Mouse (Mus musculus) intestine, embryonic 16.5 days (tissue): ENCODE measurements around the gene Fam234b. TPM values are rescaled to one million over a fixed set of nuclear protein-coding genes. Genes with fewer than 3 reads are reported as not detected.

ENCODE experiments used
- ATAC-seq: fragments of 200-750 bp; cut with Nextera tagmentation; 2 replicates; pipeline ENCODE4 v1.8.0; 2017; ENCODE audit warnings: moderate TSS enrichment, moderate library complexity
- H3K27ac ChIP-seq: fragments of 300-500 bp; sonication (generic); 2 replicates; pipeline ENCODE4 v1.5.1; 2014; ENCODE audit warnings: mild to moderate bottlenecking, low read length
- H3K27me3 ChIP-seq: fragments of 300-500 bp; sonication (generic); replicated peaks from 2 replicates; pipeline ENCODE4 v1.6.1; 2014; ENCODE audit warnings: low read length, control low read depth, mixed read lengths; ENCODE audit not compliant: control insufficient read depth, insufficient read depth
- H3K36me3 ChIP-seq: fragments of 300-500 bp; sonication (generic); 2 replicates; pipeline ENCODE4 v1.6.1; 2014; ENCODE audit warnings: low read length, control low read depth; ENCODE audit not compliant: control insufficient read depth, insufficient read depth
- H3K4me1 ChIP-seq: fragments of 300-500 bp; sonication (generic); 2 replicates; pipeline ENCODE4 v1.6.1; 2014; ENCODE audit warnings: low read length, control low read depth, mixed read lengths; ENCODE audit not compliant: control insufficient read depth, insufficient read depth
- H3K4me2 ChIP-seq: fragments of 300-500 bp; sonication (generic); 2 replicates; pipeline ENCODE4 v1.6.1; 2014; ENCODE audit warnings: low read depth, low read length, control low read depth
- H3K4me3 ChIP-seq: fragments of 300-500 bp; sonication (generic); 2 replicates; pipeline ENCODE4 v1.5.1; 2014; ENCODE audit warnings: mild to moderate bottlenecking, low read length
- H3K9ac ChIP-seq: fragments of 300-500 bp; sonication (generic); 2 replicates; pipeline ENCODE4 v1.6.1; 2014; ENCODE audit warnings: low read depth, low read length
- H3K9me3 ChIP-seq: fragments of 300-500 bp; sonication (generic); 2 replicates; pipeline ENCODE4 v1.6.1; 2016; ENCODE audit warnings: low read length, control low read depth; ENCODE audit not compliant: control insufficient read depth
- WGBS: fragments of 180-500 bp; shearing (Covaris S2); extraction: QIAGEN DNeasy Blood & Tissue Kit; methylation state at CpG from one replicate; pipeline ENCODE4 v1.1.7; 2014; 5-methylcytosine and 5-hydroxymethylcytosine counted together
- polyA plus RNA-seq: library from polyadenylated mRNA; unstranded; fragments of >200 nt; fragmentation: Nextera tagmentation; extraction: Ambion mirVana; gene quantifications from 2 replicates; pipeline ENCODE4 v1.2.1, GENCODE M21; 2015

Fam234b gene
- polyA plus RNA-seq, 1 experiment from 2014 or later = 36.9 TPM

GRCm38 (mm10) chr6:135202668-135203067 is 4.9 kb downstream of the Fam234b start:
- Histone ChIP-seq H3K27me3 (no peaks in the 10 kb centered on the region), H3K9ac (no peak overlapping the region), H3K36me3 (no peaks in the 10 kb centered on the region), H3K4me2 (no peak overlapping the region), H3K9me3 (no peaks in the 10 kb centered on the region), H3K27ac (no peak overlapping the region), H3K4me1 (0 out of 2 replicates have a peak, but pooled peaks cover 9% of the 10 kb centered on the region), H3K4me3 (no peak overlapping the region)
- ATAC-seq = no peak
- 91% methylated on average over 6 of the region's 6 CpGs for WGBS

GRCm38 (mm10) chr6:135203737-135204136 is 6.0 kb downstream of the Fam234b start:
- Histone ChIP-seq H3K9ac (no peak overlapping the region), H3K4me3 (no peak overlapping the region), H3K4me2 (no peak overlapping the region), H3K36me3 (peaks cover 2% of the 10 kb centered on the region; the same call in 1 of the 2 replicates), H3K27ac (no peak overlapping the region), H3K4me1 (0 out of 2 replicates have a peak, but pooled peaks cover 9% of the 10 kb centered on the region), H3K9me3 (no peaks in the 10 kb centered on the region), H3K27me3 (no peaks in the 10 kb centered on the region)
- 73% methylated on average over 6 of the region's 6 CpGs for WGBS
- no peak for ATAC-seq

GRCm38 (mm10) chr6:135204869-135205268 is 7.1 kb downstream of the Fam234b start:
- no peak overlapping the region for H3K27ac ChIP-seq
- no peak overlapping the region for H3K4me2 ChIP-seq
- H3K27me3 ChIP-seq = no peaks in the 10 kb centered on the region
- no peak overlapping the region for H3K9ac ChIP-seq
- H3K4me1 ChIP-seq = 0 out of 2 replicates have a peak, but pooled peaks cover 9% of the 10 kb centered on the region
- no peak overlapping the region for H3K4me3 ChIP-seq
- H3K36me3 ChIP-seq = peaks cover 5% of the 10 kb centered on the region; the same call in 1 of the 2 replicates
- no peaks in the 10 kb centered on the region for H3K9me3 ChIP-seq
- no peak for ATAC-seq
- WGBS = 64% methylated on average over 4 of the region's 4 CpGs

- 70% methylated on average over 4 of the region's 4 CpGs for WGBS
- Histone ChIP-seq H3K9ac (no peak overlapping the region), H3K9me3 (no peaks in the 10 kb centered on the region), H3K27me3 (no peaks in the 10 kb centered on the region), H3K4me3 (no peak overlapping the region), H3K4me2 (no peak overlapping the region), H3K4me1 (0 out of 2 replicates have a peak, but pooled peaks cover 6% of the 10 kb centered on the region), H3K36me3 (peaks cover 5% of the 10 kb centered on the region; the same call in 1 of the 2 replicates), H3K27ac (no peak overlapping the region)
- ATAC-seq = no peak
Measured at GRCm38 (mm10) chr6:135205802-135206201, 8.0 kb downstream of the Fam234b start.

GRCm38 (mm10) chr6:135206909-135207308 is 9.1 kb downstream of the Fam234b start:
- Histone ChIP-seq H3K27me3 (no peaks in the 10 kb centered on the region), H3K9me3 (no peaks in the 10 kb centered on the region), H3K9ac (no peak overlapping the region), H3K4me1 (0 out of 2 replicates have a peak, but pooled peaks cover under 1% of the 10 kb centered on the region), H3K27ac (no peak overlapping the region), H3K4me3 (no peak overlapping the region), H3K36me3 (peaks cover 5% of the 10 kb centered on the region; the same call in 1 of the 2 replicates), H3K4me2 (no peak overlapping the region)
- ATAC-seq = no peak
- 77% methylated on average over 8 of the region's 8 CpGs for WGBS

- 72% methylated on average over 7 of the region's 7 CpGs for WGBS
- ATAC-seq = no peak
- H3K27me3 ChIP-seq = no peaks in the 10 kb centered on the region
- H3K9ac ChIP-seq = no peak overlapping the region
- no peak overlapping the region for H3K4me3 ChIP-seq
- H3K36me3 ChIP-seq = peaks cover 9% of the 10 kb centered on the region; the same call in 1 of the 2 replicates
- no peaks in the 10 kb centered on the region for H3K4me1 ChIP-seq
- H3K27ac ChIP-seq = no peak overlapping the region
- H3K9me3 ChIP-seq = no peaks in the 10 kb centered on the region
- H3K4me2 ChIP-seq = no peak overlapping the region
Measured at GRCm38 (mm10) chr6:135211169-135211568, 13.4 kb downstream of the Fam234b start.

GRCm38 (mm10) chr6:135212666-135213065 is 14.9 kb downstream of the Fam234b start:
- H3K4me3 ChIP-seq = no peak overlapping the region
- 74% methylated on average over 2 of the region's 2 CpGs for WGBS

GRCm38 (mm10) chr6:135218330-135218729 is 20.6 kb downstream of the Fam234b start:
- ATAC-seq = 0 out of 2 replicates have a peak, but pooled peaks have one; percentile 7
- Histone ChIP-seq H3K9ac (no peak overlapping the region), H3K27me3 (no peaks in the 10 kb centered on the region), H3K27ac (no peak overlapping the region), H3K4me1 (no peaks in the 10 kb centered on the region), H3K4me2 (no peak overlapping the region), H3K4me3 (no peak overlapping the region), H3K9me3 (no peaks in the 10 kb centered on the region), H3K36me3 (peaks cover 4% of the 10 kb centered on the region; the same call in 1 of the 2 replicates)
- WGBS = 51% methylated on average over 8 of the region's 8 CpGs

More at GRCm38 (mm10) chr6:135212666-135213065, 14.9 kb downstream of the Fam234b start:
- Histone ChIP-seq H3K4me1 (no peaks in the 10 kb centered on the region), H3K27me3 (no peaks in the 10 kb centered on the region), H3K9ac (no peak overlapping the region), H3K9me3 (no peaks in the 10 kb centered on the region), H3K27ac (no peak overlapping the region), H3K36me3 (peaks cover 9% of the 10 kb centered on the region; the same call in 1 of the 2 replicates), H3K4me2 (no peak overlapping the region)
- ATAC-seq = no peak

- 86% methylated on average over 5 of the region's 5 CpGs for WGBS
- ATAC-seq = no peak
Measured at GRCm38 (mm10) chr6:135219916-135220315, 22.1 kb downstream of the Fam234b start.

More at GRCm38 (mm10) chr6:135219916-135220315, 22.1 kb downstream of the Fam234b start:
- Histone ChIP-seq H3K36me3 (no peaks in the 10 kb centered on the region), H3K9me3 (no peaks in the 10 kb centered on the region), H3K27me3 (no peaks in the 10 kb centered on the region), H3K27ac (no peak overlapping the region), H3K4me1 (no peaks in the 10 kb centered on the region), H3K4me3 (no peak overlapping the region), H3K9ac (no peak overlapping the region), H3K4me2 (no peak overlapping the region)
